Mouse (Mus musculus) limb, embryonic 13.5 days (tissue): Measurements from ENCODE around the gene Gzme. TPM values are rescaled to one million over a fixed set of nuclear protein-coding genes. Genes with fewer than 3 reads are reported as not detected.

ENCODE experiments used
- ATAC-seq: fragments of 200-750 bp; cut with Nextera tagmentation; 2 replicates; pipeline ENCODE4 v1.8.0; 2017; ENCODE audit warnings: low read depth, moderate number of reproducible peaks, moderate TSS enrichment; ENCODE audit not compliant: low FRiP score
- H3K27ac ChIP-seq: fragments of 300-500 bp; sonication (generic); 2 replicates; pipeline ENCODE4 v1.5.1; 2015; ENCODE audit warnings: inconsistent platforms, mild to moderate bottlenecking, moderate library complexity
- H3K27me3 ChIP-seq: fragments of 300-500 bp; sonication (generic); 2 replicates; pipeline ENCODE4 v1.6.1; 2015; ENCODE audit warnings: mild to moderate bottlenecking, inconsistent platforms
- H3K36me3 ChIP-seq: fragments of 300-500 bp; sonication (generic); 2 replicates; pipeline ENCODE4 v1.6.1; 2015; ENCODE audit warnings: inconsistent platforms, mild to moderate bottlenecking, moderate library complexity
- H3K4me1 ChIP-seq: fragments of 300-500 bp; sonication (generic); 2 replicates; pipeline ENCODE4 v1.6.1; 2015; ENCODE audit warnings: inconsistent platforms
- H3K4me2 ChIP-seq: fragments of 300-500 bp; sonication (generic); replicated peaks from 2 replicates; pipeline ENCODE4 v1.6.1; 2015; ENCODE audit warnings: inconsistent platforms, mild to moderate bottlenecking, moderate library complexity
- H3K4me3 ChIP-seq: fragments of 300-500 bp; sonication (generic); 2 replicates; pipeline ENCODE4 v1.5.1; 2015; ENCODE audit warnings: moderate library complexity, mild to moderate bottlenecking, inconsistent platforms
- H3K9ac ChIP-seq: fragments of 300-500 bp; sonication (generic); 2 replicates; pipeline ENCODE4 v1.6.1; 2015; ENCODE audit warnings: mild to moderate bottlenecking, inconsistent platforms
- H3K9me3 ChIP-seq: fragments of 300-500 bp; sonication (generic); 2 replicates; pipeline ENCODE4 v1.6.1; 2016; ENCODE audit warnings: inconsistent platforms
- WGBS: fragments of 180-500 bp; shearing (Covaris S2); methylation state at CpG from one replicate; pipeline ENCODE4 v1.1.7; 2015; 5-methylcytosine and 5-hydroxymethylcytosine counted together
- microRNA-seq: library from miRNA; unstranded; fragments of <30 nt; microRNA quantifications from one replicate; pipeline ENCODE4, GENCODE M21; 2016
- polyA plus RNA-seq: library from polyadenylated mRNA; unstranded; fragments of >200 nt; fragmentation: Nextera tagmentation; extraction: Ambion mirVana; gene quantifications from 2 replicates; pipeline ENCODE4 v1.2.1, GENCODE M21; 2015

Gzme gene
- polyA plus RNA-seq, 1 experiment from 2014 or later: not detected

GRCm38 (mm10) chr14:56103452-56103851 lies 17.0 kb downstream of the Gzme start:
- no peak overlapping the region for H3K9ac ChIP-seq
- H3K4me1 ChIP-seq: no peaks in the 10 kb centered on the region
- no peaks in the 10 kb centered on the region for H3K36me3 ChIP-seq
- H3K9me3 ChIP-seq: no peaks in the 10 kb centered on the region
- no peak overlapping the region for H3K27ac ChIP-seq
- 79% methylated on average over 3 of the region's 3 CpGs for WGBS
- no peaks in the 10 kb centered on the region for H3K27me3 ChIP-seq
- ATAC-seq: no peak
- no peak overlapping the region for H3K4me2 ChIP-seq
- H3K4me3 ChIP-seq: no peak overlapping the region

GRCm38 (mm10) chr14:56102386-56102785 lies 18.0 kb downstream of the Gzme start, which contains the start of gene Ctsg:
Gene Ctsg, minus strand, starts transcription at chr14:56102574.
- ATAC-seq: no peak
- Histone ChIP-seq H3K27ac (no peak within 1 kb of the TSS), H3K9me3 (no peaks in the 10 kb centered on the region), H3K4me2 (no peak within 1 kb of the TSS), H3K27me3 (no peaks in the 10 kb centered on the region), H3K4me1 (no peaks in the 10 kb centered on the region), H3K9ac (no peak within 1 kb of the TSS), H3K4me3 (no peak within 1 kb of the TSS), H3K36me3 (no peaks in the 10 kb centered on the region)
- WGBS: 78% methylated on average over 10 of the region's 10 CpGs

- Histone ChIP-seq H3K4me3 (no peak overlapping the region), H3K27ac (no peak overlapping the region), H3K4me1 (no peaks in the 10 kb centered on the region), H3K36me3 (no peaks in the 10 kb centered on the region), H3K27me3 (no peaks in the 10 kb centered on the region), H3K9ac (no peak overlapping the region), H3K4me2 (no peak overlapping the region), H3K9me3 (no peaks in the 10 kb centered on the region)
- no peak for ATAC-seq
- 82% methylated on average over 4 of the region's 4 CpGs for WGBS
Measured at GRCm38 (mm10) chr14:56098940-56099339, 21.5 kb downstream of the Gzme start.

- 70% methylated on average over 1 of the region's 1 CpGs for WGBS
- Histone ChIP-seq H3K27me3 (no peaks in the 10 kb centered on the region), H3K27ac (no peak overlapping the region), H3K4me2 (no peak overlapping the region), H3K4me1 (no peaks in the 10 kb centered on the region), H3K9me3 (no peaks in the 10 kb centered on the region), H3K4me3 (no peak overlapping the region), H3K9ac (no peak overlapping the region), H3K36me3 (no peaks in the 10 kb centered on the region)
- ATAC-seq: no peak
Measured at GRCm38 (mm10) chr14:56097597-56097996, 22.8 kb downstream of the Gzme start.

GRCm38 (mm10) chr14:56093353-56093752 lies 27.1 kb downstream of the Gzme start:
- Histone ChIP-seq H3K9ac (no peak overlapping the region), H3K4me1 (no peaks in the 10 kb centered on the region), H3K27me3 (no peaks in the 10 kb centered on the region), H3K36me3 (no peaks in the 10 kb centered on the region), H3K9me3 (no peaks in the 10 kb centered on the region), H3K4me3 (no peak overlapping the region), H3K27ac (no peak overlapping the region), H3K4me2 (no peak overlapping the region)
- no peak for ATAC-seq
- WGBS: 73% methylated on average over 2 of the region's 2 CpGs

GRCm38 (mm10) chr14:56086711-56087110 lies 33.7 kb downstream of the Gzme start:
- WGBS: 71% methylated on average over 3 of the region's 3 CpGs

GRCm38 (mm10) chr14:56085167-56085566 lies 35.3 kb downstream of the Gzme start, which contains the start of gene Mcpt8:
Gene Mcpt8, minus strand, starts transcription at chr14:56085273.
- Histone ChIP-seq H3K4me1 (no peaks in the 10 kb centered on the region), H3K4me2 (no peak within 1 kb of the TSS), H3K36me3 (no peaks in the 10 kb centered on the region), H3K4me3 (no peak within 1 kb of the TSS), H3K9ac (no peak within 1 kb of the TSS), H3K27me3 (no peaks in the 10 kb centered on the region), H3K9me3 (no peaks in the 10 kb centered on the region), H3K27ac (no peak within 1 kb of the TSS)
- 98% methylated on average over 2 of the region's 2 CpGs for WGBS
- ATAC-seq: no peak

More at GRCm38 (mm10) chr14:56086711-56087110, 33.7 kb downstream of the Gzme start:
- Histone ChIP-seq H3K4me3 (no peak overlapping the region), H3K4me1 (no peaks in the 10 kb centered on the region), H3K27me3 (no peaks in the 10 kb centered on the region), H3K9ac (no peak overlapping the region), H3K36me3 (no peaks in the 10 kb centered on the region), H3K9me3 (no peaks in the 10 kb centered on the region), H3K27ac (no peak overlapping the region), H3K4me2 (no peak overlapping the region)
- no peak for ATAC-seq

- Histone ChIP-seq H3K9ac (no peak overlapping the region), H3K4me2 (no peak overlapping the region), H3K9me3 (no peaks in the 10 kb centered on the region), H3K27me3 (no peaks in the 10 kb centered on the region), H3K4me3 (no peak overlapping the region), H3K36me3 (no peaks in the 10 kb centered on the region), H3K4me1 (no peaks in the 10 kb centered on the region), H3K27ac (no peak overlapping the region)
- no peak for ATAC-seq
- WGBS: 82% methylated on average over 4 of the region's 4 CpGs
Measured at GRCm38 (mm10) chr14:56082016-56082415, 38.4 kb downstream of the Gzme start.

Small RNA genes within 50 kb of the gene (microRNA-seq; reads per million reads assigned to microRNA genes)
- not detected for gene Mir6949

Other genes starting within 250 kb of the Gzme start
- gene Cbln3, start 236.2 kb downstream of the Gzme start, polyA plus RNA-seq: 0.17 and 0.31 TPM in 2 replicates
- gene Khnyn, start 235.7 kb downstream of the Gzme start, polyA plus RNA-seq: 24.2 and 25.5 TPM in 2 replicates
- gene Sdr39u1, start 220.3 kb downstream of the Gzme start, polyA plus RNA-seq: 98.8 and 104 TPM in 2 replicates
- gene Cma1, start 175.9 kb downstream of the Gzme start, polyA plus RNA-seq: 10.7 and 11.9 TPM in 2 replicates
- not detected in 2 replicates for gene Cma2, start 169.6 kb downstream of the Gzme start, polyA plus RNA-seq
- gene Mcpt1, start 102.7 kb downstream of the Gzme start, polyA plus RNA-seq: not detected in 2 replicates
- gene Mcpt9, start 90.1 kb downstream of the Gzme start, polyA plus RNA-seq: not detected in 2 replicates
- gene Mcpt2, start 78.6 kb downstream of the Gzme start, polyA plus RNA-seq: not detected in 2 replicates
- gene Mcpt4, start 58.3 kb downstream of the Gzme start, polyA plus RNA-seq: 0.13 TPM in 1 of 2 replicates, not detected in the other
- gene Mcpt8, start 35.4 kb downstream of the Gzme start, polyA plus RNA-seq: 0.61 and 0.70 TPM in 2 replicates
- gene Ctsg, start 18.1 kb downstream of the Gzme start, polyA plus RNA-seq: 0.57 TPM in 1 of 2 replicates, not detected in the other
- gene Gzmd, start 12.0 kb upstream of the Gzme start, polyA plus RNA-seq: not detected in 2 replicates
- gene Gzmg, start 39.0 kb upstream of the Gzme start, polyA plus RNA-seq: not detected in 2 replicates
- gene Gzmn, start 54.0 kb upstream of the Gzme start, polyA plus RNA-seq: not detected in 2 replicates
- gene Gzmf, start 90.8 kb upstream of the Gzme start, polyA plus RNA-seq: not detected in 2 replicates
- not detected in 2 replicates for gene Gzmc, start 114.0 kb upstream of the Gzme start, polyA plus RNA-seq
- 1.1 and 1.2 TPM in 2 replicates for gene Gzmb, start 141.6 kb upstream of the Gzme start, polyA plus RNA-seq
- 0.26 and 0.43 TPM in 2 replicates for gene Atp12a, start 244.4 kb upstream of the Gzme start, polyA plus RNA-seq